Mouse (Mus musculus): Measurements from ENCODE around the gene Pax5. TPM values are rescaled to one million over a fixed set of nuclear protein-coding genes. Genes with fewer than 3 reads are reported as not detected.

Pax5 gene
- polyA plus RNA-seq, 1 experiment from 2014 or later = 0.99 TPM

- Histone ChIP-seq H3K9me3 (ENCODE audit: low read length) (no peaks in the 10 kb centered on the region), H3K4me3 (ENCODE audit: low read depth, low read length) (no peak overlapping the region), H3K36me3 (replicated peaks; ENCODE audit: insufficient read depth, low read length) (no peaks in the 10 kb centered on the region), H3K4me1 (ENCODE audit: insufficient read depth) (no peaks in the 10 kb centered on the region), H3K9ac (replicated peaks) (no peak overlapping the region), H3K4me2 (ENCODE audit: low read depth, low read length) (no peak overlapping the region), H3K27me3 (ENCODE audit: insufficient read depth, low read length) (no peaks in the 10 kb centered on the region), H3K27ac (ENCODE audit: low read depth) (no peak overlapping the region)
- ATAC-seq = no peak
- TF ChIP-seq CTCF (IDR thresholded peaks at IDR 0.05; ENCODE audit: low read depth) (no peak), EP300 (IDR thresholded peaks at IDR 0.05; ENCODE audit: low read depth) (no peak)
- 51% methylated on average over 2 of the region's 2 CpGs for WGBS (ENCODE audit: insufficient replicate concordance)
- DNase-seq = no peak
Observed at GRCm38 (mm10) chr4:44605453-44605852, 104.8 kb downstream of the Pax5 start.

DNA sequence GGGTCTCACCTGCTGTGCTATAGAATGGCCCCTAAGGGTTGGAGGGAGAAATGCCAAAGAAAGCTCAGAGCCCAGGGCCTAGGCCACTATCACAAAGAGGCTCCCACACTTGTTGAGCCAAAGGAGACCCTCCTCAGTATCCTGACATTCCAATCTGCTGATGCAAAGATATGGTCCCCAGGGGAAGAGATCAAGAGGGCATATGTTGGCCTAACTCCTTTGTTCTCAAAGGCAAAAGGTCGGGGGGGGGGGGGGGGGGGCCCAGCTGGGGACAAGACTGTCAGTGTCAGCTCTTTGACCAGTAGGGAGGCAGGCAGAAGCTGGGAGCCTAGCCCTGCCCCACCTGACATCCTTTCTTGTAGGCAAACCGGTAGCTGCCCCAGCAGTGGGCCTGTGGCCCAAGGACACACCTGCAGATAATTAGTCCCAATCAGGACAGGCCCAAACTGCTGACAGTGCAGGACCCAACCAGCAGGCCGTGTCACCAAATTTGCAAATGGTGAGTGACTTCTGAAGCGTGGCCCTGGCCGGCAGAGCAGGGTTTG lies 108.0 kb downstream of the Pax5 start:
- no peaks in the 10 kb centered on the region for H3K9me3 ChIP-seq (ENCODE audit: low read length)
- TF ChIP-seq EP300 (IDR thresholded peaks at IDR 0.05; ENCODE audit: low read depth) = no peak
- 36% methylated on average over 5 of the region's 5 CpGs for WGBS (ENCODE audit: insufficient replicate concordance)
- no peak overlapping the region for H3K27ac ChIP-seq (ENCODE audit: low read depth)
- DNase-seq (no peak), ATAC-seq (no peak)
- no peaks in the 10 kb centered on the region for H3K27me3 ChIP-seq (ENCODE audit: insufficient read depth, low read length)
- H3K36me3 ChIP-seq (replicated peaks; ENCODE audit: insufficient read depth, low read length) = no peaks in the 10 kb centered on the region
- H3K4me3 ChIP-seq (ENCODE audit: low read depth, low read length) = no peak overlapping the region
- no peak overlapping the region for H3K4me2 ChIP-seq (ENCODE audit: low read depth, low read length)
- H3K4me1 ChIP-seq (ENCODE audit: insufficient read depth) = no peaks in the 10 kb centered on the region
- no peak overlapping the region for H3K9ac ChIP-seq (replicated peaks)

GRCm38 (mm10) chr4:44601370-44601769 lies 108.9 kb downstream of the Pax5 start:
- Histone ChIP-seq H3K9ac (replicated peaks) (no peak overlapping the region), H3K4me1 (ENCODE audit: insufficient read depth) (no peaks in the 10 kb centered on the region), H3K9me3 (ENCODE audit: low read length) (no peaks in the 10 kb centered on the region), H3K4me3 (ENCODE audit: low read depth, low read length) (no peak overlapping the region), H3K36me3 (replicated peaks; ENCODE audit: insufficient read depth, low read length) (no peaks in the 10 kb centered on the region), H3K27ac (ENCODE audit: low read depth) (no peak overlapping the region), H3K4me2 (ENCODE audit: low read depth, low read length) (no peak overlapping the region), H3K27me3 (ENCODE audit: insufficient read depth, low read length) (no peaks in the 10 kb centered on the region)
- ATAC-seq (peak; percentile 65; the same call in 1 of the 2 replicates), DNase-seq (peak; percentile 69)
- TF ChIP-seq EP300 (IDR thresholded peaks at IDR 0.05; ENCODE audit: low read depth) = no peak
- no peak for TF ChIP-seq CTCF (IDR thresholded peaks at IDR 0.05; ENCODE audit: low read depth)
- WGBS (ENCODE audit: insufficient replicate concordance) = 70% methylated on average over 8 of the region's 8 CpGs

DNA sequence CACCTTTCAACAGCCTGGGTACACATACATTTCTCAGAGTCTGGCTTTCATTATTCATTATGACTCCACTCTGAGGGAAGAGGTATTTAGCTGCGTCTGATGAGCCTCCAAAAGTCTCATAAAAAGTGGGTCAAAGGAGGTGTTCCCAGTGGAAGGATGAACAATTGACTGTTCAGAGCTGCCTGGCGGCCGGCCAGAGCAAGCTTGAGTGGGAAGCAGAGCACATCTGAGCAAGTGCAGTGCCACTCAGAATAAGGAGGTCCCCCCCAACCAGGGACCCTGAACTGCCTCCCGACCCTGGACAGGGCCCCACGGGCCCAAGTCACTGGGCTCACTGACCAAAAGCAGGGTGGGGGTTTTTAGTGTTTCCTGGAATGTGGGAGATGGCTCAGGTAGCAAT lies 109.4 kb downstream of the Pax5 start:
- WGBS (ENCODE audit: insufficient replicate concordance) = 74% methylated on average over 5 of the region's 5 CpGs
- TF ChIP-seq EP300 (IDR thresholded peaks at IDR 0.05; ENCODE audit: low read depth) (no peak), CTCF (IDR thresholded peaks at IDR 0.05; ENCODE audit: low read depth) (no peak)
- H3K27ac ChIP-seq (ENCODE audit: low read depth) = no peak overlapping the region
- no peaks in the 10 kb centered on the region for H3K4me1 ChIP-seq (ENCODE audit: insufficient read depth)
- H3K4me3 ChIP-seq (ENCODE audit: low read depth, low read length) = no peak overlapping the region
- H3K4me2 ChIP-seq (ENCODE audit: low read depth, low read length) = no peak overlapping the region
- H3K9me3 ChIP-seq (ENCODE audit: low read length) = no peaks in the 10 kb centered on the region
- H3K9ac ChIP-seq (replicated peaks) = no peak overlapping the region
- no peaks in the 10 kb centered on the region for H3K36me3 ChIP-seq (replicated peaks; ENCODE audit: insufficient read depth, low read length)
- ATAC-seq = no peak
- H3K27me3 ChIP-seq (ENCODE audit: insufficient read depth, low read length) = no peaks in the 10 kb centered on the region
- DNase-seq = no peak

DNA sequence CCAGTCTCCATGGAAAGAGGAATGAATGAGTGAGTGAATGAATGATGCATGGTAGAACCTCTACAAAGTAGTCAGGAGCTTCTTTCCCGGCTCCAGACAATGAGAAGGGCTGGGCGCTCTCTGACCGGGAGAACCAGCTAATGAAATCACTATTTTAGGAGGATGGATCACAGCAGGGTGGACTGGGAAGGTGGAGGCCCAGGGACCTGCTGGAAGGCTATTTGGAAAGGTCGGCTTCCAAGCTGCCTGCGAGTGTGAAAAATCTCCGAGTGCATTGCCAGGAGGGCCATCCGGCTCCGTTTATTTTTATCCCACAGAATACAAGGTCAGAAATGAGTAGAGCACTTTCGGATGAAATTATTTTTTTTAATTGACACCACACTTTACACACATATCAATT lies 112.3 kb downstream of the Pax5 start:
- H3K9me3 ChIP-seq (ENCODE audit: low read length) = no peaks in the 10 kb centered on the region
- DNase-seq = no peak
- ATAC-seq = no peak
- no peak overlapping the region for H3K27ac ChIP-seq (ENCODE audit: low read depth)
- TF ChIP-seq CTCF (IDR thresholded peaks at IDR 0.05; ENCODE audit: low read depth) = no peak
- TF ChIP-seq EP300 (IDR thresholded peaks at IDR 0.05; ENCODE audit: low read depth) = no peak
- H3K4me2 ChIP-seq (ENCODE audit: low read depth, low read length) = no peak overlapping the region
- 69% methylated on average over 9 of the region's 9 CpGs for WGBS (ENCODE audit: insufficient replicate concordance)
- H3K4me1 ChIP-seq (ENCODE audit: insufficient read depth) = no peaks in the 10 kb centered on the region
- no peaks in the 10 kb centered on the region for H3K36me3 ChIP-seq (replicated peaks; ENCODE audit: insufficient read depth, low read length)
- H3K9ac ChIP-seq (replicated peaks) = no peak overlapping the region
- H3K4me3 ChIP-seq (ENCODE audit: low read depth, low read length) = no peak overlapping the region
- no peaks in the 10 kb centered on the region for H3K27me3 ChIP-seq (ENCODE audit: insufficient read depth, low read length)

DNA sequence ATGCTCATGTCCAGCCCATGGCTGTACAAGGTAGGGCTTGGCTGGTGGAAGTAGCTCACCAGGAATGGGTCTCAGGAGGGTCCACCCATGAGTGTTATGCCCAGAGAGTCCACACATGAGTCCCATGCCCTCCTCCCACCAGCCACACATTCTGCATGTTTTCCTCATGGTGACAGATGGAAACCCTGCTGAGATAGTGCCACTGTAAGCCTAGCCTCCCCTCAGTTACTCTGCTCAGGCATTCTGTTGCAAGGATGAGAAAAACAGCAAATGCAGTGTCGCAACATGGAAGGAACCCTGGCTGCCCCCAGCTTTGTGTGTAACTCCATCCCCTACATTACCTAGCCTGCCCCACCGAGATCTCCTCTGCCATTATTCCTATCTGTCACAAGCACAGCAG lies 117.2 kb downstream of the Pax5 start:
- Histone ChIP-seq H3K9me3 (ENCODE audit: low read length) (no peaks in the 10 kb centered on the region), H3K4me3 (ENCODE audit: low read depth, low read length) (no peak overlapping the region), H3K36me3 (replicated peaks; ENCODE audit: insufficient read depth, low read length) (no peaks in the 10 kb centered on the region), H3K9ac (replicated peaks) (no peak overlapping the region), H3K4me2 (ENCODE audit: low read depth, low read length) (no peak overlapping the region), H3K27me3 (ENCODE audit: insufficient read depth, low read length) (no peaks in the 10 kb centered on the region), H3K4me1 (ENCODE audit: insufficient read depth) (no peaks in the 10 kb centered on the region), H3K27ac (ENCODE audit: low read depth) (no peak overlapping the region)
- no peak for ATAC-seq
- TF ChIP-seq CTCF (IDR thresholded peaks at IDR 0.05; ENCODE audit: low read depth) (no peak), EP300 (IDR thresholded peaks at IDR 0.05; ENCODE audit: low read depth) (no peak)
- no peak for DNase-seq
- 80% methylated on average over 2 of the region's 2 CpGs for WGBS (ENCODE audit: insufficient replicate concordance)

DNA sequence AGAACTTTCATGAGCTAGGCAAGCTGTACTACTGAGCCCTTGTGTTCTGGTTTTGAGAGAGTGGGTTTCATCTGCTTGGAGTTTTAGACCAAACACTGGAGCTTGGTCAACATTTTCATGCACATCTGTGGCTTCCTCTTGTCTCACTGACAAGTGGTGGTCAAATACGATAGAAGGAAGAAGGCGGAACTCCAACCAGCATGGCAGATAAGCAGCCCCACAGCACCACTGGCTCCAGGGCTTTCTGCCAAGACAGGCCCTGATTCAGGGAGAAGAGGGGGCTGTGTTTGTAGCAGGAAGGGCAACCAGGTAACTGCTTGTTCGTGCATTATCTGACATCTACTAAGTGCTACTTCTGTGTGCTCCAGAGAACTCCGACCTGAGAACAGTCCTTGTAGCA lies 127.6 kb downstream of the Pax5 start:
- Histone ChIP-seq H3K4me1 (ENCODE audit: insufficient read depth) (no peaks in the 10 kb centered on the region), H3K4me3 (ENCODE audit: low read depth, low read length) (no peak overlapping the region), H3K27ac (ENCODE audit: low read depth) (no peak overlapping the region), H3K9me3 (ENCODE audit: low read length) (no peaks in the 10 kb centered on the region), H3K27me3 (ENCODE audit: insufficient read depth, low read length) (no peaks in the 10 kb centered on the region), H3K36me3 (replicated peaks; ENCODE audit: insufficient read depth, low read length) (no peaks in the 10 kb centered on the region), H3K9ac (replicated peaks) (no peak overlapping the region), H3K4me2 (ENCODE audit: low read depth, low read length) (no peak overlapping the region)
- TF ChIP-seq CTCF (IDR thresholded peaks at IDR 0.05; ENCODE audit: low read depth) = no peak
- no peak for TF ChIP-seq EP300 (IDR thresholded peaks at IDR 0.05; ENCODE audit: low read depth)
- WGBS (ENCODE audit: insufficient replicate concordance) = 53% methylated on average over 4 of the region's 4 CpGs
- ATAC-seq (no peak), DNase-seq (no peak)

All from liver, postnatal 0 days (tissue).